Mouse (Mus musculus) embryonic stem cell, embryonic (primary cell): ENCODE measurements around the gene Rnf6.

Experiments used
- CTCF ChIA-PET, 4 experiments: fragments of 300-600 bp in 2 of 4; fragments of 350-600 bp in 2 of 4; sonication (Branson Sonifier 250); formaldehyde crosslinking; loops; one replicate each; lab custom pipeline; 2022; ENCODE audit warnings: inconsistent platforms in 2 of 4; lab: Charles Lee
- POLR2A ChIA-PET, 4 experiments: fragments of 300-600 bp in 2 of 4; fragments of 350-600 bp in 2 of 4; sonication (Branson Sonifier 250); formaldehyde crosslinking; loops; one replicate each; lab custom pipeline; 2022; ENCODE audit warnings: antibody characterized with exemption in 4 of 4, inconsistent platforms in 1 of 4; lab: Charles Lee

The Rnf6 gene

DNA sequence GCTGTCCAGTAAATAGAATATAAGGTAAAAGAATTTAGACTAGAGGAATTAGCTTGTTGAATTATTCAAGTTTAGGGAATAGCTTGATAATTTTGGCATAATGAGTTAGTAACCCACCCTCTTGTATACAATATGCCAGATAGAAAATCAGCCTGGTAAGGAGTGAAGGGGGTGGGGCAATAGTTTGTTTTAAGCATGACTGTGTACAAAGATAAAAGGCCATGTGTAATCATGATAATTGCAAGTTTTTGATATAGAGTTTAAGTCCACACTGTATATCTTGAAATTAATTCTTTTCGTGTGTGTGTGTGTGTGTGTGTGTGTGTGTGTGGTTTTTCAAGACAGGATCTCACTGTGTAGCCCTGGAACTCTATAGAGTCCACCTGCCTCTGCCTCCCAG is 13.0 kb upstream of the Rnf6 start:
- CTCF ChIA-PET = no interaction called here
- POLR2A ChIA-PET = interaction anchor here in 2 of 4 experiments (0.6 to 1.5 kb wide), 3 partner anchors 12 to 22 kb away, joined by 3 to 4 read pairs (median 3); no protein-coding TSS in a partner anchor

GRCm38 (mm10) chr5:146232816-146233215 is 11.5 kb upstream of the Rnf6 start:
- CTCF ChIA-PET = interaction anchor here in 1 of 4 experiments (0.7 kb wide), 1 partner anchor 27 kb away, joined by 3 read pairs; no protein-coding TSS in a partner anchor
- POLR2A ChIA-PET = interaction anchor here (1.1 to 5.7 kb wide), 9 partner anchors 10 to 53 kb away, joined by 3 to 59 read pairs (median 4); partner anchors contain the start of gene Rnf6 (in 2 of the 4)

GRCm38 (mm10) chr5:146232056-146232675 is 10.8 kb upstream of the Rnf6 start:
- CTCF ChIA-PET = interaction anchor here in 2 of 4 experiments (0.7 to 1.2 kb wide), 2 partner anchors 28 kb away, joined by 3 read pairs; no protein-coding TSS in a partner anchor
- POLR2A ChIA-PET = interaction anchor here (0.8 to 5.7 kb wide), 12 partner anchors 10 to 54 kb away, joined by 3 to 59 read pairs (median 6); partner anchors contain the start of gene Rnf6 (in 2 of the 4)

- POLR2A ChIA-PET = interaction anchor here (0.7 to 5.7 kb wide), 15 partner anchors 9 to 54 kb away, joined by 3 to 59 read pairs (median 4); partner anchors contain the start of gene Rnf6 (in 2 of the 4)
- CTCF ChIA-PET = interaction anchor here in 1 of 4 experiments (1.2 kb wide), 1 partner anchor 28 kb away, joined by 3 read pairs; no protein-coding TSS in a partner anchor
These were observed 10.3 kb upstream of the Rnf6 start for GRCm38 (mm10) chr5:146231655-146231996.

DNA sequence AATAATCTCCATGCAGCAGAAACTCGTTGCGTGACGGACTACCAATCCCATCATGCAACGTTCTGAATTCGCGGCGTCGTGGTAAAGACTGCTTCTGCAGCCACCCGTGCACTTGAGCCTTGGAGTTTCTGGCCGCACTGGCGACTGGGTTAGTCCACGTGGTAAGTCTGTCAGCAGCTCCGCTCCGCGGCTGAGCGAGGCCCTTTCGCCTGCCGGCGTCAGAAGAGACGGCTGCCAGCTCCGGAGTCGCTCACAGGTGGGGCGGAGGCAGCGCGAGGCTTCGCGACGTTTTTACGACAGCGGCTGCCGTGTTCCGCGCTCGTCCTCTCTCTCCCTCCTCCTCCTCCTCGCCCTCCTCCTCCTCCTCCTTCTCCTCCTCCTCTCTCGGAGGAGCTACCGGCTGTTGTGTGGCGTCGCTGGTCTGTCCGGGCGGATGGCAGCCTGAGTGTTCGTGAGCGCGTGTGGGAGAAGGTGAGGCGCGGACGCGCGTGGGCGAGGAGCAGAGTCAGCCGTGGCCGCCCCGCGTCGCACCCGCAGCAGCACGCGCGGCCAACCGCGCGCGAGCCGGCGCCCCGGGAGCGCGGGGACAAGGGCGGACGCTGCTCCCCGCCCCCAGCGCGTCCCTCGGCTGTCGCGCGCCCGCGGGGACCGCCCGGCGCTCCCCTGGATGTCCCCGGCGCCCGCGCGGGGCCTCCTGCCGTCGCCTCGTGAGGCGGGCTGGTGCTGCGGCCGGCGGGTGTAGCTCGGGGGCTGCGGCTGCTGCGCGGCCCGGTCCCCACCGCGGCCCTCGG is 9.7 kb upstream of the Rnf6 start, which contains the start of gene Cdk8:
Gene Cdk8 (plus strand): TSS at position 367 of the 791 bp plus-strand sequence.
- ChIA-PET CTCF (interaction anchor here in 3 of 4 experiments (0.6 to 1.2 kb wide), 3 partner anchors 10 to 69 kb away, joined by 3 read pairs; no protein-coding TSS in a partner anchor), POLR2A (interaction anchor here (0.6 to 5.7 kb wide), 16 partner anchors 9 to 130 kb away, joined by 3 to 59 read pairs (median 5); partner anchors contain the start of gene Rnf6 (in 3 of the 4))

- POLR2A ChIA-PET = interaction anchor here (0.9 to 5.7 kb wide), 8 partner anchors 8 to 30 kb away, joined by 3 to 59 read pairs (median 6); partner anchors contain the start of gene Rnf6 (in 3 of the 4)
- CTCF ChIA-PET = interaction anchor here in 2 of 4 experiments (0.6 kb wide), 2 partner anchors 9 to 70 kb away, joined by 3 read pairs; no protein-coding TSS in a partner anchor
These were observed 8.7 kb upstream of the Rnf6 start for GRCm38 (mm10) chr5:146229869-146230650.

DNA sequence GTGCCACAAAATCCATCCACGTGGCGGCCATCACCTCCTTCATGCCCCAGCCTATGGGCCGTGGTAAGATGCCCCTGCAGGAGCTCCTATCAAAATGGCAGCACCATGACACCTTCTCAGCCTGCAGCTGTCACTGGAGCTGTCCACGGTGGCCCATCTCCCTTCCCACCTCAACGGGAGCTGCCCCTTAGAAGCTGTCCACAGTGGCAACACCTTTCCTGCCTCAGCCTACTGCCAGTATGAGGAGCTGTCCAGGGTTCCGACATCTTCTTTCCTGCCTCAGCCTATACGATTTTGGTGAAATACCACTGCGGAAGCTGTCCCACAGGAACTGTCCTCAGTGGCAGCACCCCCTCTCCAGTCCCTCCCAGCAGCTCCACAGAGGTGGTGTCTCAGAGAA is 6.1 kb upstream of the Rnf6 start:
- CTCF ChIA-PET = interaction anchor here in 2 of 4 experiments (0.5 to 0.9 kb wide), 2 partner anchors 32 to 445 kb away, joined by 3 to 4 read pairs; no protein-coding TSS in a partner anchor
- POLR2A ChIA-PET = interaction anchor here (0.5 to 1.7 kb wide), 6 partner anchors 10 to 382 kb away, joined by 3 to 6 read pairs (median 4); partner anchors contain the start of gene Wasf3 (in 1 of the 4)

- CTCF ChIA-PET = no interaction called here
- POLR2A ChIA-PET = interaction anchor here in 1 of 4 experiments (0.6 kb wide), 1 partner anchor 57 kb away, joined by 5 read pairs; no protein-coding TSS in a partner anchor
These were observed 2.4 kb upstream of the Rnf6 start for GRCm38 (mm10) chr5:146223786-146224185.

GRCm38 (mm10) chr5:146221722-146222121 is 367 bp upstream of the Rnf6 start:
- POLR2A ChIA-PET = interaction anchor here (0.7 to 3.5 kb wide), 19 partner anchors 9 to 164 kb away, joined by 3 to 59 read pairs (median 6); partner anchors contain the start of genes Cdk8 (in 4 of the 4) and Wasf3 (in 1 of the 4)
- CTCF ChIA-PET = interaction anchor here in 1 of 4 experiments (0.5 kb wide), 1 partner anchor 26 kb away, joined by 3 read pairs; no protein-coding TSS in a partner anchor

DNA sequence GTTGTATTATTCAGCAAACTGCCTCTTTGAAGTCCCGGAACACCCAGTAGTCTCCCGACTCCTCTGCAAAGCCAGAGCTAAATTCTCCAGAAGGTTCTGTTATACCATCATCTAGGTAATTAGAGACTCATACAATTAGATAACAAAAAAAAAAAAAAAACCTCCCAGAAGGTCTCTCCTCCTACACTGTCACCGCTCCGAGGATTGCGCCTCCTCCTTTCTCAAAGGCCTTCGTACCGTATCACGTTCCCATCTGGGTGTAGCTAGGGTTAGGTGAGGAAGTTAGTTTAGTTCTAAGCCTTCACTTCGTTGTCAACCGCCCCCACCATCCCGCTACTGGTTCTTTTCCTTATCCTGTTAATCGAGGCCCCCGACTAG is 865 bp downstream of the Rnf6 start:
- POLR2A ChIA-PET = interaction anchor here (0.6 to 3.5 kb wide), 41 partner anchors 8 to 1359 kb away, joined by 3 to 59 read pairs (median 4); partner anchors contain the start of genes Cdk8 (in 4 of the 4), Rpl21 (in 1 of the 4), Wasf3 (in 1 of the 4) and Zkscan5 (in 1 of the 4)
- CTCF ChIA-PET = interaction anchor here in 3 of 4 experiments (0.5 to 1.0 kb wide), 10 partner anchors 10 to 1822 kb away, joined by 3 to 10 read pairs (median 4); partner anchors contain the start of genes Cpsf4 (in 1 of the 3) and Ptcd1 (in 1 of the 3)

- ChIA-PET CTCF (no interaction called here), POLR2A (interaction anchor here in 1 of 4 experiments (1.7 to 4.4 kb wide), 2 partner anchors 13 to 15 kb away, joined by 4 to 20 read pairs; partner anchors contain the start of gene Rnf6)
These were observed 15.8 kb downstream of the Rnf6 start for GRCm38 (mm10) chr5:146205537-146205936.

DNA sequence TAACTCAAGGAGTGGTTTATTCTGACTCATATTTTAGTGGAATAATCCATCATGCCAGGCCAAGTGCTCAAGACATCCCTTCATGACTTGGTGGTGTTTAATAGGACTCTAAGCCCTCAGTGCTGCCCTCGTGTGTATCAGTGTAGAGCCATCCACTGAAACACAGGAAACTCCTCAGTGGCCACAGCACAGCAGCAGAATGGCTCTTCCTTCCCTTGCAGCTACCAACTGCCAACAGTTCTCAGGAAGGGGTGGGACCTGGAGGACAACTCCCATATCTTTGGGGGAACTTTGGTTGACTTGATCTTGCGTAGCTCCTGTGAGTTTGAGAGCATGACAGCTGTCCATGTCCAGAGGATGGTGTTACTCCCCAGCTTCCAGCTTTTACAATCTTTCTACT is 17.4 kb downstream of the Rnf6 start:
- POLR2A ChIA-PET = no interaction called here
- CTCF ChIA-PET = no interaction called here

DNA sequence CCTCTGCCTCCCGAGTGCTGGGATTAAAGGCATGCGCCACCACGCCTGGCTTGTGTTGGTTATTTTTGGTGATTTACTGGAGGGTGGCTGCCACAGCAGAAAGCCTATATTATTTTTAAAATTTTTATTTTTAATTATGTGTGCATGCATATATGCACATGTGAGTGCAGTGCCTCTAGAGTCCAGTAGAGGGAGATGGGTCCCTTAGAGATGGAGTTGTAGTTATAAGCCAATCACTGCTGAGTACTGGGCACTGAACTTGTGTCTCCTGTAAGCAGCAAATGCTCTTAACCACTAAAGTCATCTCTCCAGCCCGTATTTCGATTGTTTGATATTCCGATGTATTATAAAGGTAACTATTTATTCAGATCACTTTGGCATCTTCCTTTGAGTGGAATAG is 20.8 kb downstream of the Rnf6 start:
- POLR2A ChIA-PET = no interaction called here
- CTCF ChIA-PET = no interaction called here

DNA sequence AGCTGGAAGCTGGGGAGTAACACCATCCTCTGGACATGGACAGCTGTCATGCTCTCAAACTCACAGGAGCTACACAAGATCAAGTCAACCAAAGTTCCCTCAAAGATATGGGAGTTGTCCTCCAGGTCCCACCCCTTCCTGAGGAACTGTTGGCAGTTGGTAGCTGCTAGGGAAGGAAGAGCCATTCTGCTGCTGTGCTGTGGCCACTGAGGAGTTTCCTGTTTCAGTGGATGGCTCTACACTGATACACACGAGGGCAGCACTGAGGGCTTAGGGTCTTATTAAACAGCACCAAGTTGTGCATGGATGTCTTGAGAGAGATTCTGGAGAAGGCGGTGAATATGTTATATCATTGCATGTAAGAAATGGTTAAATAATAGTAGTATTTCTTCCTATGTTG is 21.8 kb downstream of the Rnf6 start:
- CTCF ChIA-PET = interaction anchor here in 2 of 4 experiments (0.5 to 1.2 kb wide), 2 partner anchors 13 to 21 kb away, joined by 3 to 4 read pairs; no protein-coding TSS in a partner anchor

GRCm38 (mm10) chr5:146199073-146199472 is 22.3 kb downstream of the Rnf6 start:
- ChIA-PET POLR2A (interaction anchor here in 2 of 4 experiments (0.6 to 1.2 kb wide), 3 partner anchors 8 to 187 kb away, joined by 3 to 6 read pairs (median 3); no protein-coding TSS in a partner anchor), CTCF (interaction anchor here in 1 of 4 experiments (1.2 kb wide), 1 partner anchor 22 kb away, joined by 3 read pairs; no protein-coding TSS in a partner anchor)

More for the DNA sequence above, 21.8 kb downstream of the Rnf6 start:
- POLR2A ChIA-PET = interaction anchor here in 2 of 4 experiments (0.6 to 1.1 kb wide), 2 partner anchors 60 to 186 kb away, joined by 3 read pairs; no protein-coding TSS in a partner anchor

DNA sequence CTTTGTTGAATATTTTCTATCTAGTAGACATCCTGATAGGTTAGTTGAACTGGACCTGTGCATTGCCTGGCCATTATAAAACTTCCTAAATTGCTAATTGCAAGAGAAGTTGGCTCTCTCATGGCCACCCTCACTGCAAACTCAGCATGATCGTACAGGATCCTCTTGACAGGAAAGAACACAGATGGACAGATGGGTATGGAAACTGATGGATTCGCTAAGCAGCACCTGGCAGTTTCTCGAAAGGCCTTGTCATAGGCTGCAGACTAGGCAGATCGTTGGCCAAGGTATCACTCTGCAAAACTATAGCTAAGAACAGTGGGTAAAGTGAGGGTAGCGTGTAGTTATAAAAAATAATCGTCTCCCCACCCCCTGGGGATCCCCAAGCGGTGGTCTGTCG is 28.0 kb downstream of the Rnf6 start:
- POLR2A ChIA-PET = interaction anchor here in 2 of 4 experiments (0.9 to 1.0 kb wide), 2 partner anchors 15 to 27 kb away, joined by 3 to 4 read pairs; partner anchors contain the start of gene Rnf6 (in 1 of the 2)

More for the DNA sequence above, 28.0 kb downstream of the Rnf6 start:
- CTCF ChIA-PET = no interaction called here
